Mouse (Mus musculus): ENCODE measurements around the gene Zfp94.

DNA sequence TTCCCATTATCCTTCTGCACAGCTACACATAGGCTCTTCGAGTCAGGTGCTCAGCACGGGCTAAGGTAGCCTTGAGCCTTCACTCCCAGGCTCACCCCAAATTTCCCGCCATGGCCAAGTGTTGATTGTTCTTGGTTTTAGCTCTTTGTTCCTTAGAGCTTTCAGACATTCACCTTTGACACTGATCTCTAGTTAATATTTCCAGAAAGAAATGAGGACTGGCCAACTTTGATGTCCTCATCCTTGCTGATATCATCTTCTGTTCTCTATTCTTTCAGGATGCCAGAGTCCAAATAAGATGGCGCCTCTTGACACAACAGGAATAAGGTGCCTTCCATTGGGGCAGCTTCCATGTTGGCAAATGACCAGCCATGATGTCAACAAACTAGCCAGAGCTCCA lies 42.0 kb downstream of the Zfp94 start:
- TF ChIP-seq CTCF (conservative IDR thresholded peaks at IDR 0.05; ENCODE audit: low read length) (no peak), POU5F1 (IDR thresholded peaks at IDR 0.05; ENCODE audit: borderline replicate concordance, low read length) (no peak), NANOG (IDR thresholded peaks at IDR 0.05; ENCODE audit: borderline replicate concordance, low read length) (no peak)
